Mouse (Mus musculus): ENCODE measurements around the gene Slc22a15. TPM values are rescaled to one million over a fixed set of nuclear protein-coding genes. Genes with fewer than 3 reads are reported as not detected.
A peak's percentile ranks its signal among the peaks of the same experiment; 100 is the strongest.

The Slc22a15 gene
- polyA plus RNA-seq, 1 experiment from 2014 or later, result 5.1 TPM

GRCm38 (mm10) chr3:101953506-101953905 is 29.3 kb upstream of the Slc22a15 start:
- DNase-seq (no peak), ATAC-seq (ENCODE audit: insufficient read depth) (no peak)
- Histone ChIP-seq H3K4me2 (no peak overlapping the region), H3K4me1 (ENCODE audit: insufficient read depth) (no peaks in the 10 kb centered on the region), H3K9me3 (ENCODE audit: low read depth, low read length) (no peaks in the 10 kb centered on the region), H3K36me3 (ENCODE audit: insufficient read depth) (no peaks in the 10 kb centered on the region), H3K27me3 (ENCODE audit: insufficient read depth, low read length) (no peaks in the 10 kb centered on the region), H3K9ac (no peak overlapping the region), H3K4me3 (ENCODE audit: low read depth, low read length) (no peak overlapping the region), H3K27ac (ENCODE audit: low read depth) (no peak overlapping the region)
- no peak for TF ChIP-seq CTCF (IDR thresholded peaks at IDR 0.05; ENCODE audit: low read depth)
- 59% methylated on average over 7 of the region's 7 CpGs for WGBS

- WGBS, result 79% methylated on average over 2 of the region's 2 CpGs
- no peaks in the 10 kb centered on the region for H3K36me3 ChIP-seq (ENCODE audit: insufficient read depth)
Observed at GRCm38 (mm10) chr3:101952577-101952976, 28.3 kb upstream of the Slc22a15 start.

GRCm38 (mm10) chr3:101948572-101948971 is 24.3 kb upstream of the Slc22a15 start:
- Histone ChIP-seq H3K9me3 (ENCODE audit: low read depth, low read length) (no peaks in the 10 kb centered on the region), H3K36me3 (ENCODE audit: insufficient read depth) (no peaks in the 10 kb centered on the region), H3K27ac (ENCODE audit: low read depth) (no peak overlapping the region), H3K4me3 (ENCODE audit: low read depth, low read length) (no peak overlapping the region), H3K27me3 (ENCODE audit: insufficient read depth, low read length) (no peaks in the 10 kb centered on the region), H3K9ac (no peak overlapping the region), H3K4me1 (ENCODE audit: insufficient read depth) (no peaks in the 10 kb centered on the region), H3K4me2 (no peak overlapping the region)
- ATAC-seq (ENCODE audit: insufficient read depth) (0 out of 2 replicates have a peak, but pooled peaks have one; percentile 28), DNase-seq (peak; percentile 56)
- TF ChIP-seq CTCF (IDR thresholded peaks at IDR 0.05; ENCODE audit: low read depth), result no peak
- whole genome bisulfite sequencing, result 52% methylated on average over 3 of the region's 3 CpGs

More at GRCm38 (mm10) chr3:101952577-101952976, 28.3 kb upstream of the Slc22a15 start:
- DNase-seq (no peak), ATAC-seq (ENCODE audit: insufficient read depth) (no peak)
- H3K9me3 ChIP-seq (ENCODE audit: low read depth, low read length), result no peaks in the 10 kb centered on the region
- no peak overlapping the region for H3K4me3 ChIP-seq (ENCODE audit: low read depth, low read length)
- H3K9ac ChIP-seq, result no peak overlapping the region
- H3K4me1 ChIP-seq (ENCODE audit: insufficient read depth), result no peaks in the 10 kb centered on the region
- no peak overlapping the region for H3K27ac ChIP-seq (ENCODE audit: low read depth)
- H3K27me3 ChIP-seq (ENCODE audit: insufficient read depth, low read length), result no peaks in the 10 kb centered on the region
- H3K4me2 ChIP-seq, result no peak overlapping the region
- no peak for TF ChIP-seq CTCF (IDR thresholded peaks at IDR 0.05; ENCODE audit: low read depth)

DNA sequence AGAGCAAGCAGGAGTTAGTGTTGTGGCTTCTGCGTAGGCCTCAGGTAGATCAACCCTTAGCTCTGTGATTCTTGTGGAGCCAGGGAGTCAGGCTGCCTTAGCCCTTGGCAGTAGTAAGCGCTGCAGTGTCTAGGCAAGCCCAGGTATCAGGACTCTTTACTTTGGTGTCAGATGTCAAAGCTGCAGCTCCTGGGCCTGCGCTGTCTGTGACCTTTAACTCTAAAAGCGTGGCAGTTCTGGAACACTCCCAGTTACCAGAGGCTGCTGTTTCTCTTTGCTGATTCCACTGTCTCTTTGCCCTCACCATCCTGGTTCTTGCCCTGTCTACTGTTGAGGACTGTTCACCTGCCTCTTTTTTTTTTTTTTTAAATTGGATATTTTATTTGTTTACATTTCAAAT is 23.0 kb upstream of the Slc22a15 start:
- DNase-seq (no peak), ATAC-seq (ENCODE audit: insufficient read depth) (no peak)
- no peak for TF ChIP-seq CTCF (IDR thresholded peaks at IDR 0.05; ENCODE audit: low read depth)
- H3K4me3 ChIP-seq (ENCODE audit: low read depth, low read length), result no peak overlapping the region
- no peaks in the 10 kb centered on the region for H3K9me3 ChIP-seq (ENCODE audit: low read depth, low read length)
- H3K4me1 ChIP-seq (ENCODE audit: insufficient read depth), result no peaks in the 10 kb centered on the region
- WGBS, result 48% methylated on average over 4 of the region's 4 CpGs
- H3K36me3 ChIP-seq (ENCODE audit: insufficient read depth), result no peaks in the 10 kb centered on the region
- H3K27me3 ChIP-seq (ENCODE audit: insufficient read depth, low read length), result no peaks in the 10 kb centered on the region
- no peak overlapping the region for H3K9ac ChIP-seq
- H3K27ac ChIP-seq (ENCODE audit: low read depth), result no peak overlapping the region
- no peak overlapping the region for H3K4me2 ChIP-seq

GRCm38 (mm10) chr3:101945257-101945656 is 21.0 kb upstream of the Slc22a15 start:
- H3K27ac ChIP-seq (ENCODE audit: low read depth), result no peak overlapping the region
- H3K4me1 ChIP-seq (ENCODE audit: insufficient read depth), result no peaks in the 10 kb centered on the region
- TF ChIP-seq CTCF (IDR thresholded peaks at IDR 0.05; ENCODE audit: low read depth), result no peak
- H3K9ac ChIP-seq, result no peak overlapping the region
- ATAC-seq (ENCODE audit: insufficient read depth) (no peak), DNase-seq (no peak)
- H3K4me3 ChIP-seq (ENCODE audit: low read depth, low read length), result no peak overlapping the region
- no peaks in the 10 kb centered on the region for H3K9me3 ChIP-seq (ENCODE audit: low read depth, low read length)
- no peaks in the 10 kb centered on the region for H3K27me3 ChIP-seq (ENCODE audit: insufficient read depth, low read length)
- no peak overlapping the region for H3K4me2 ChIP-seq
- H3K36me3 ChIP-seq (ENCODE audit: insufficient read depth), result no peaks in the 10 kb centered on the region
- WGBS, result 62% methylated on average over 5 of the region's 5 CpGs

GRCm38 (mm10) chr3:101940418-101940817 is 16.2 kb upstream of the Slc22a15 start:
- TF ChIP-seq CTCF (IDR thresholded peaks at IDR 0.05; ENCODE audit: low read depth), result no peak
- H3K9me3 ChIP-seq (ENCODE audit: low read depth, low read length), result no peaks in the 10 kb centered on the region
- no peaks in the 10 kb centered on the region for H3K27me3 ChIP-seq (ENCODE audit: insufficient read depth, low read length)
- H3K36me3 ChIP-seq (ENCODE audit: insufficient read depth), result no peaks in the 10 kb centered on the region
- 44% methylated on average over 4 of the region's 4 CpGs for WGBS
- H3K4me2 ChIP-seq, result no peak overlapping the region
- H3K9ac ChIP-seq, result no peak overlapping the region
- H3K4me3 ChIP-seq (ENCODE audit: low read depth, low read length), result no peak overlapping the region
- no peak for ATAC-seq (ENCODE audit: insufficient read depth)
- DNase-seq, result no peak
- no peaks in the 10 kb centered on the region for H3K4me1 ChIP-seq (ENCODE audit: insufficient read depth)
- H3K27ac ChIP-seq (ENCODE audit: low read depth), result no peak overlapping the region

GRCm38 (mm10) chr3:101939865-101940264 is 15.6 kb upstream of the Slc22a15 start:
- H3K4me2 ChIP-seq, result no peak overlapping the region
- no peaks in the 10 kb centered on the region for H3K9me3 ChIP-seq (ENCODE audit: low read depth, low read length)
- ATAC-seq (ENCODE audit: insufficient read depth), result no peak
- no peaks in the 10 kb centered on the region for H3K27me3 ChIP-seq (ENCODE audit: insufficient read depth, low read length)
- no peaks in the 10 kb centered on the region for H3K4me1 ChIP-seq (ENCODE audit: insufficient read depth)
- no peak overlapping the region for H3K9ac ChIP-seq
- H3K27ac ChIP-seq (ENCODE audit: low read depth), result no peak overlapping the region
- WGBS, result 62% methylated on average over 3 of the region's 3 CpGs
- TF ChIP-seq CTCF (IDR thresholded peaks at IDR 0.05; ENCODE audit: low read depth), result no peak
- H3K4me3 ChIP-seq (ENCODE audit: low read depth, low read length), result no peak overlapping the region
- no peaks in the 10 kb centered on the region for H3K36me3 ChIP-seq (ENCODE audit: insufficient read depth)
- no peak for DNase-seq

DNA sequence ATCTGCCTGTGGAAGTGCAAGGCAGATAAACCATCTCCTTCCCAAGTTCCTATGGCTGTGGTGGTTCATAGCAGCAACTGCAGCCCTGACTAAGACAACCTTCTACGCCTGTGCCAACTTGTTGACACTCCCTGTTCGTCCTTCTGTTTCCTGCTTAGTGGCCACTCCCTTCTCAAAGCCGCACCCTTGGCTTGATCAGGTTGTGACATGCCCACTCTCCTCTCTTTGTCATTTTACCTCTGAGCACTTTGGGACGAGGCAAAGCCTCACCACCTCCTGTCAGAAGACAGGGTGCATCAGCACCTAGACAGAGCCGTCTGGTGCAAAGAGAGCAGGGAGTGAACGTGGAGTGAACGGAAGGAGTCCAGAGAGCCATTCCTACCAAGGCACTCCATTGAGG is 14.9 kb upstream of the Slc22a15 start:
- no peak for DNase-seq
- Histone ChIP-seq H3K27me3 (ENCODE audit: insufficient read depth, low read length) (no peaks in the 10 kb centered on the region), H3K36me3 (ENCODE audit: insufficient read depth) (no peaks in the 10 kb centered on the region), H3K27ac (ENCODE audit: low read depth) (no peak overlapping the region), H3K4me2 (no peak overlapping the region), H3K4me1 (ENCODE audit: insufficient read depth) (no peaks in the 10 kb centered on the region), H3K9ac (no peak overlapping the region), H3K9me3 (ENCODE audit: low read depth, low read length) (no peaks in the 10 kb centered on the region), H3K4me3 (ENCODE audit: low read depth, low read length) (no peak overlapping the region)
- ATAC-seq (ENCODE audit: insufficient read depth), result no peak
- TF ChIP-seq CTCF (IDR thresholded peaks at IDR 0.05; ENCODE audit: low read depth), result no peak
- 51% methylated on average over 7 of the region's 7 CpGs for WGBS

Data from lung, embryonic 14.5 days (tissue).